Mouse (Mus musculus) Patski (cell line): Measurements from ENCODE around the gene Ubqln1. TPM values are rescaled to one million over a fixed set of nuclear protein-coding genes. Genes with fewer than 3 reads are reported as not detected.

Experiments
- ATAC-seq: fragments of 100-300 bp; one replicate; pipeline ENCODE4 v1.8.0; 2021
- CTCF ChIA-PET: fragments of 350-600 bp; sonication (Branson Sonifier 250); formaldehyde crosslinking; loops from one replicate; lab custom pipeline; 2022; ENCODE audit warnings: inconsistent platforms; lab: Charles Lee
- POLR2A ChIA-PET: fragments of 350-600 bp; sonication (Branson Sonifier 250); formaldehyde crosslinking; loops from one replicate; lab custom pipeline; 2022; ENCODE audit warnings: antibody characterized with exemption, inconsistent platforms; lab: Charles Lee
- DNase-seq: peaks from one replicate; pipeline ENCODE4 v3.0.0-alpha.2; 2011; ENCODE audit warnings: low read depth, low spot score
- H3K27me3 ChIP-seq: fragments of 371-371 bp; one replicate; pipeline ENCODE4 v1.5.1; 2021
- CTCF ChIP-seq: fragments of 100-300 bp; IDR thresholded peaks from one replicate; pipeline ENCODE4 v1.5.1; 2021
- in situ Hi-C: fragments of 300-500 bp; cut with MboI; formaldehyde crosslinking; loops from 3 replicates; pipeline ENCODE4 v1.11.1; 2018; ENCODE audit warnings: low pct_unique_long_range_greater_than_20kb, mixed read lengths
- polyA plus RNA-seq: library from polyadenylated mRNA; unstranded; gene quantifications from one replicate; pipeline ENCODE4 v1.2.3, GENCODE M21; 2021

Gene Ubqln1
- polyA plus RNA-seq, 1 experiment from 2014 or later: 132 TPM

DNA sequence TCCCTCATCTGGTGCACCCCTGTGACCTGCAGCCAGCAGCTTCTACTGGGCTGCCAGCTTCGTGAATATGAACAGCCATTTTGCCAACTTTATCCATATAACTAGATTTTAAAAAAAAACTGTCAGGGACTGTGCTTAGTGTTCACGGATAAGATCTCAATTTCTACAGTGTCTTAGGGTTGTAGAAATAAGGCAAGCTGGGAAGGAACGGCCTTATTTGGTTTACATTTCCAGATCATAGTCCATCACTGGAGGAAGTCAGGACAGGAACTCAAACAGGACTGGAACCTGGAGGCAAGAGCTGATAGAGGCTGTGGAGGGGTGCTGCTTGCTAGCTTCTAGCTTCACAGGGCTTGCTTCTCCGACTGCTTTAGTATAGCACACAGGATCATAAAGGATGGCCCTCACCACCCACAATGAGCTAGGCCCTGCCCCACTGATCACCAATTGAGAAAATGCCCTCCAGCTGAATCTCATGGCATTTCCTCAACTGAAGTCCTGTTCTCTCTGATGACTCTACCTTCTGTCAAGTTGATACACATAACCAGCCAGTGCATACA, 85.7 kb downstream of the Ubqln1 start:
- CTCF ChIA-PET: interaction anchor here (2.3 kb wide), 1 partner anchor 19 kb away, joined by 8 read pairs; no protein-coding TSS in a partner anchor
- ATAC-seq (no peak), DNase-seq (no peak)
- in situ Hi-C loops: no loop called here
- TF ChIP-seq CTCF: no peak
- H3K27me3 ChIP-seq: no peaks in the 10 kb centered on the region
- POLR2A ChIA-PET: interaction anchor here (0.6 kb wide), 1 partner anchor 38 kb away, joined by 4 read pairs; no protein-coding TSS in a partner anchor

DNA sequence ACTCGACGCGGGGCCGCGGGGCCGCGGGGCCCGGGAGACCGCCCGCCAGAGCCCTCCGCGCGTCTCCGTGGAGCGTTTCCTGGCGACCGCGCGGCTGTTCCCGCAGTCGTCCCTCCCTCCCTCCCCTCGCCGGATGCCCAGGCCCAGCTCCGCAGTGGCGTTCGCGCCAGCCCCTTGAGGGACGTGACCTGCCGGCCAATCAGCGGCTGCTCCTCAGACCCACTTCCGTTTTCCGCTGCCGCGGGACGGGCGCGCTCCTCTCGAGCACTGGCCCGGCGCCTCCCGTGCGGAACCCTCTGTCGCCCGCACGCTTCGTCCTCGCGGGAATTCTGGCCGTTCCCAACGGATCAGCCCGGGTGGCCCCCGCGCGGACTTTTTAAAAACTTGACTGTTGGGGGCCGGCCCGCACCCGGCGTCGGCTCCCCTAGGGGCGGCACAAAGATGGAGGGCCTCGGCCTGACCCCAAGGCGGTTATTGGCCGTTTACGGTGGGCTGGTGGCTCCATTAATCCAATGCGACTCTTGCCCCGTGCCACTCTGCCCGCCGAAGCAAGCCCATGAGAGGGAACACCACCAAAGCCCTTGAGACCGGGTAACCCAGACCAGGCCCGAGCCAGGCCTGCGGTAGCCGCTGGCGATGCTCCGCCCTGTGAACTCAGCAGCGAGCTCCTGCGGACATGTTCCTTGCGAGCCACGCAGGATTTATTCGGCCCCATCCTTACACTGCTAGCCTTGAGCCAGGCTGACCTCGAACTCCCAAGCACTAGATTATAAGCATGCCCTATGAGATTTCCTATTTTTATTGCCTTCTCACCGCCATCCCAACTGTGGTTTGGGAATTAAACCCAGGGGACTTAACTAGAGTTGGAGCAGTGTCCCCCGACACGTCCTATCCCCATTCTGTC, 86.4 kb downstream of the Ubqln1 start:
- no peaks in the 10 kb centered on the region for H3K27me3 ChIP-seq
- ATAC-seq (peak; percentile 93), DNase-seq (no peak)
- CTCF ChIA-PET: interaction anchor here (2.3 kb wide), 1 partner anchor 20 kb away, joined by 8 read pairs; no protein-coding TSS in a partner anchor
- in situ Hi-C loops: no loop called here
- POLR2A ChIA-PET: interaction anchor here (0.5 kb wide), 1 partner anchor 261 kb away, joined by 4 read pairs; no protein-coding TSS in a partner anchor
- TF ChIP-seq CTCF: no peak

DNA sequence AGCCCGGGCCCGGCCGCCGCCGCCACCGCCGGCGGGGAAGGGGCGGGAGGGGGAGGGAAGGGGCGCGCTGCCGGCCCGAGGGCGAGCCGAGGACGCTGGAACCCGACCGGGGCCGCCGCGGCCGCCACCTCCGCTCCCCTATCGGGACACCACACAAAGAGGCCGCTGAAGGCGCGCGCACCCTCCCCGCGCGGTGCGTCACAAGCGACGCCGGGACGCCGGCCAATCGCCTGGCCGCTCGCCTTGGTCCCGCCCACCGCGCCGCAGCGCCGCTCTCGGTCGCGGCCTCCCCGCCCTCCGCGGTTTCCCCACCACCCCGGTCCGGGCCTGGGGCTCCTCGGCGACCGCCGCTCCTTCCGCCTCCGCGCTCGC, 87.1 kb downstream of the Ubqln1 start, which contains the start of gene Hnrnpa0:
Gene Hnrnpa0 (minus strand): TSS at position 161 of the 372 bp plus-strand sequence.
- no peaks in the 10 kb centered on the region for H3K27me3 ChIP-seq
- ChIA-PET POLR2A (interaction anchor here (0.5 to 1.5 kb wide), 3 partner anchors 8 to 262 kb away, joined by 3 to 4 read pairs (median 4); no protein-coding TSS in a partner anchor), CTCF (interaction anchor here (2.3 kb wide), 1 partner anchor 21 kb away, joined by 8 read pairs; no protein-coding TSS in a partner anchor)
- in situ Hi-C loops: no loop called here
- ATAC-seq: peak; percentile 63
- DNase-seq: no peak
- TF ChIP-seq CTCF: no peak

DNA sequence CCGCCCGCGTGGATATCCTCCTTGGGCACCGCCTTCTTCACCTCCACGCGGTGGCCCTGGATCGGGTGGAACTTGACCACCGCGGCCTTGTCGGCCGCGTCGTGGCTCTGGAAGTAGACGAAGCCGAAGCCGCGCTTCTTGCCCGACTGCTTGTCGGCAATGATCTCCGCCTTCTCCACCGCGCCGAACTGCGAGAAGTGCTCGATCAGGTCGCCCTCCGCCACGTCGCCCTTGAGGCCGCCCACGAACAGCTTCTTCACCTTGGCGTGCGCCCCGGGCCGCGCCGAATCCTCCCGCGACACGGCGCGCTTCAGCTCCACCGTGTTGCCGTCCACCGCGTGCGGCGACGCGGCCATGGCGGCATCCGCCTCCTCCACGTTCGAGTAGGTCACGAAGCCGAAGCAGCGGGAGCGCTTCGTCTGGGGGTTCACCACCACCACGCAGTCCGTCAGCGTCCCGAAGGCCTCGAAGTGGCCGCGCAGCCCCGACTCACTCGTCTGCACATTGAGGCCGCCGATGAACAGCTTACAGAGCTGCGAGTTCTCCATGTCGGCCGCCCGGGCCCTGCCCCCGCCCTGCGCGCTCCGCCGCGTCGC, 87.6 kb downstream of the Ubqln1 start:
- POLR2A ChIA-PET: interaction anchor here (0.6 to 1.5 kb wide), 2 partner anchors 9 to 21 kb away, joined by 3 to 4 read pairs; no protein-coding TSS in a partner anchor
- ATAC-seq (peak; percentile 6), DNase-seq (no peak)
- TF ChIP-seq CTCF: no peak
- CTCF ChIA-PET: interaction anchor here (2.3 kb wide), 1 partner anchor 21 kb away, joined by 8 read pairs; no protein-coding TSS in a partner anchor
- no peaks in the 10 kb centered on the region for H3K27me3 ChIP-seq
- in situ Hi-C loops: no loop called here

DNA sequence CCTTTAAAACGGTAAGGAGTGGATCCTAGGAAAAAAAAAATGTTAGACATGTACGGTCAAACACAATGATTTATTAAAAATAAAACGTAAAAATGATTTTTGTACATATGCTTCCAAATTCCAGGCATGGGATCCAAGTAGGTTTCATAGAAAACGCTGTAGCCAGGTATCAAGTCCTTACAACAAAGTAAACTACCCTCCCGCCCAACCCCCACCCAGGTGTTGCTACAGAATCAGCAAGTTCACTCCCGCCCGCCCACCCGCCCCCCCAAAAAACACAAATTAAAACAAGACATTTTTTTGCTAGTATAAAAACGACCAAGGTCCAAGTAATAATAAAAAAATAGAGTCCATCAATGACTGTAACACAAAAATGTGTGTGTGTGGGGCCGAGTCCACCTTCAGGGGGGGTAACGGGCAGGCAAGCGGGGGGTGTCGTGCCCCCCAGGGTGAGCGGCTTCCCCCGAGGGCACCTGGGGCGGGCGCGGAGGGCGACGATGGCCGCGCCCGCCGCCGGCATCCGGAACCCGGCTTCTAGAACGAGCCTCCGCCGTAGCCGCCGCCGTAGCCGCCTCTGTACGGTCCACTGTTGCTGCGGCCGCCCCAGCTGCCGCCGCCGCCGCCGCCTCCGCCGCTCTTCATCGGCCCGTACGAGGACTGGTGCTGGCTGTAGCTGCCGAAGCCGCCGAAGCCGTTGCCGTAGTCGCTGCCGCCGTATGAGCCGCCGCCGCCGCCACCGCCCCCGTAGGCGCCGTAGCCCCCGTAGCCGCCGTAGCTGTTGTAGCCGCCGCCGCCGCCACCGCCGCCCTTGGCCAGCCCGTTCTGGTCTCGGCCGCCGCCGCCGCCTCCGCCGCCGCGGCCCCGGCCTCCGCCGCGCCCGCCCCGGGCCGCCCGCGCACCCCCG, 88.3 kb downstream of the Ubqln1 start:
- in situ Hi-C loops: no loop called here
- DNase-seq: no peak
- ChIA-PET POLR2A (interaction anchor here (0.6 to 1.5 kb wide), 2 partner anchors 22 to 105 kb away, joined by 3 to 4 read pairs; no protein-coding TSS in a partner anchor), CTCF (interaction anchor here (1.6 kb wide), 1 partner anchor 10 kb away, joined by 4 read pairs; no protein-coding TSS in a partner anchor)
- no peak for TF ChIP-seq CTCF
- no peaks in the 10 kb centered on the region for H3K27me3 ChIP-seq
- no peak for ATAC-seq

Other genes starting within 250 kb of the Ubqln1 start
- 0.35 TPM for gene Klhl3, start 102.1 kb downstream of the Ubqln1 start, polyA plus RNA-seq
- 159 TPM for gene Hnrnpa0, start 87.1 kb downstream of the Ubqln1 start, polyA plus RNA-seq
- 29.4 TPM for gene Idnk, start 58.0 kb downstream of the Ubqln1 start, polyA plus RNA-seq
- 70.2 TPM for gene Gkap1, start 60.0 kb upstream of the Ubqln1 start, polyA plus RNA-seq
- gene Kif27, start 143.5 kb upstream of the Ubqln1 start, polyA plus RNA-seq: 1.3 TPM
- 5.9 TPM for gene 2210016F16Rik, start 169.6 kb upstream of the Ubqln1 start, polyA plus RNA-seq
- 19.1 TPM for gene Rmi1, start 186.6 kb upstream of the Ubqln1 start, polyA plus RNA-seq
- gene Hnrnpk, start 187.7 kb upstream of the Ubqln1 start, polyA plus RNA-seq: 797 TPM